Mouse (Mus musculus): ENCODE measurements around the gene Adam34. TPM values are rescaled to one million over a fixed set of nuclear protein-coding genes. Genes with fewer than 3 reads are reported as not detected.

The Adam34 gene
- not detected for total RNA-seq (2023)

DNA sequence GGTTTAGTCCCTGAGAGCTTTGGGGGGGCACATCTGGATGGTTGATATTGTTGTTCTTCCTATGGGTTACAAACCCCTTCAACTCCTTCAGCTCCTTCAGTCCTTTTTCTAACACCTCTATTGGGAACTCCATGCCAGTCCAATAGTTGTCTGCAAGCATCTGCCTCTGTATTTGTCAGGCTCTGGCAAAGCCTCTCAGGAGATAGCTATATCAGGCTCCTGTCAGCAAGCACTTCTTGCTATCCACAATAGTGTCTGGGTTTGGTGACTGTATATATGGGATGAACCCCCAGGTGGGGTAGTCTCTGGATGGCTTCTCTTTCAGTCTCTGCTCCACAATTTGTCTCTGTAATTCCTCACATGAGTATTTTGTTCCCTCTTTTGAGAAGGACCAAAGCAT is at the start of gene Adam34:
Adam34 (minus strand) TSS at position 101 of the 400 bp plus-strand sequence.

DNA sequence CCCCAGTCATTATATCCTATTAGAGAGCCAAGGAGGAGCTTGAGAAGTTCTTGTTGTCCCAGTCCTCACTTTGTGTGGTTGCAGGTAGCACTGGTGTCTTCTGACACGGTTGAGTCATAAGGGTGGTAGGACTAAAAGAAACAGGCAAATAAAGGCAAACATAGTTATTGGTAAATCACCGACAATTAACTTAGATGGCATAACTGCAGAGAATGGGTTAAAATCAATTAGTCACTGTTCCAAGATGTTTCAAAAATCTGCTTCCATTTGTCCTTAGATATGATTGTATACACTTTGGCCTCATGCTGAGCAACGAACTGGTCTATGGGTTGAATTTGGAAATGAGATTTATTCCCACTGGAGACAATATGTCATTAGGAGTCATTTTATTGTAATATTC is 82.7 kb downstream of the Adam34 start, which contains the start of gene Gm5346:
Gm5346 (minus strand) TSS at position 101 of the 400 bp plus-strand sequence.

Other genes starting within 250 kb of the Adam34 start
- gene Adam26b, start 181.9 kb downstream of the Adam34 start, total RNA-seq (2023) = not detected
- not detected for gene Adam26a, start 133.3 kb downstream of the Adam34 start, total RNA-seq (2023)
- gene Gm5346, start 82.8 kb downstream of the Adam34 start, total RNA-seq (2023) = not detected

Data from CD8-positive naive resting alpha-beta T cell, adult 57 days (primary cell).